ENCODE assay signal across 8 mouse cellular contexts in genomic region chr13:109260220-109260795, GRCm38 (mm10).
DNase-seq lines count a peak whose midpoint lies in the region; ATAC-seq and TF ChIP-seq lines count a peak whose summit lies in the region.

No protein-coding gene starts in this region.

- DNase-seq in adrenal gland, adult 18-20 months (ENCODE audit: low spot score in 2 of 2), result peak; percentile 32 to 44
- DNase-seq in cerebellum, postnatal 25 days, result peak; percentile 61 to 68
- DNase-seq in gastrocnemius, adult 2 months, result peak; percentile 69
- peak; percentile 22 to 37 for DNase-seq in left cerebral cortex, adult 8-10 months (ENCODE audit: low spot score in 2 of 2)
- peak; percentile 64 to 66 for DNase-seq in right cerebral cortex, postnatal 10 days (ENCODE audit: low spot score in 2 of 2)
- no peak for DNase-seq in spleen, postnatal 14 days (ENCODE audit: low spot score in 2 of 2)

- peak overlapping the region; percentile 89 for H3K4me2 ChIP-seq in hindbrain, embryonic 15.5 days

- no peaks in the 10 kb centered on the region for H3K9me3 ChIP-seq in hindbrain, embryonic 15.5 days

- no peaks in the 10 kb centered on the region for H3K79me2 ChIP-seq in macrophage (ENCODE audit: inconsistent target)

- H3K4me3 ChIP-seq in gastrocnemius, adult 2 months, result peak overlapping the region; percentile 81
- H3K4me3 ChIP-seq in hindbrain, embryonic 15.5 days, result peak overlapping the region; percentile 50
- peak overlapping the region; percentile 27 for H3K4me3 ChIP-seq in macrophage (ENCODE audit: inconsistent target)

- no peaks in the 10 kb centered on the region for H3K36me3 ChIP-seq in hindbrain, embryonic 15.5 days
- H3K36me3 ChIP-seq in macrophage (ENCODE audit: inconsistent target), result no peaks in the 10 kb centered on the region

- no peaks in the 10 kb centered on the region for H3K27me3 ChIP-seq in hindbrain, embryonic 15.5 days

- peaks cover 10% of the 10 kb centered on the region; the same call in 1 of the 2 replicates for H3K4me1 ChIP-seq in hindbrain, embryonic 15.5 days (replicated peaks)

- intact Hi-C loops in gastrocnemius, adult 2 months (cut with DNase I), result no loop called here

- WGBS in hindbrain, embryonic 15.5 days, result under 1% methylated on average over 23 of the region's 23 CpGs
- WGBS in macrophage (ENCODE audit: missing documents), result 7% methylated on average over 23 of the region's 23 CpGs

- peak; percentile 91 for ATAC-seq in hindbrain, embryonic 15.5 days (ENCODE audit: low FRiP score, low read depth)

- H3K27ac ChIP-seq in gastrocnemius, adult 2 months, result peak overlapping the region; percentile 69
- H3K27ac ChIP-seq in hindbrain, embryonic 15.5 days (replicated peaks), result peak overlapping the region; percentile 72
- H3K27ac ChIP-seq in macrophage, result no peak overlapping the region

- TF ChIP-seq CTCF in gastrocnemius, adult 2 months (IDR thresholded peaks at IDR 0.05), result no peak

- H3K9ac ChIP-seq in hindbrain, embryonic 15.5 days, result peak overlapping the region; percentile 50

Comparison
In these comparisons a context has a peak if more than half of its experiments do, and no peak if none do; other contexts are left out.
1. DNase-seq: peak in adrenal gland, adult 18-20 months (2 of 2), cerebellum, postnatal 25 days (2 of 2), gastrocnemius, adult 2 months (single experiment), left cerebral cortex, adult 8-10 months (2 of 2) and right cerebral cortex, postnatal 10 days (2 of 2); none in spleen, postnatal 14 days (0 of 2).
2. H3K4me3 ChIP-seq: peak in every context shown above with its lines; median percentile 81 in gastrocnemius, adult 2 months; 50 in hindbrain, embryonic 15.5 days; 27 in macrophage.